Mouse (Mus musculus) c-Kit-negative CD71-positive TER-119-positive erythroid progenitor cells, embryonic 14.5 days (primary cell): ENCODE data around the gene Ifi205.

Experiments
- DNase-seq: peaks from one replicate; pipeline ENCODE4 v3.0.0-alpha.2; 2013; ENCODE audit warnings: low read depth, low spot score

The Ifi205 gene

GRCm38 (mm10) chr1:173973111-173973510, 58.5 kb downstream of the Ifi205 start:
- DNase-seq: no peak
